Mouse (Mus musculus) forebrain, embryonic 14.5 days (tissue): ENCODE measurements at regions not wholly inside any gene's neighbourhood (a gene's known extent, or its start where the extent isn't known, plus 50 kb on each side); places are given as distances from the start of the nearest gene placed in this dataset.

ENCODE experiments used
- ATAC-seq: fragments of 200-750 bp; cut with Nextera tagmentation; 2 replicates; pipeline ENCODE4 v1.8.0; 2017; ENCODE audit warnings: mild to moderate bottlenecking, moderate library complexity
- DNase-seq: peaks from one replicate; pipeline ENCODE4 v3.0.0-alpha.2; 2015; ENCODE audit warnings: low spot score
- H3K27ac ChIP-seq: fragments of 300-500 bp; sonication (generic); 2 replicates; pipeline ENCODE4 v1.5.1; 2014; ENCODE audit warnings: low read depth, mild to moderate bottlenecking, control low read depth, low read length, moderate library complexity
- H3K27me3 ChIP-seq: fragments of 300-500 bp; sonication (generic); replicated peaks from 2 replicates; pipeline ENCODE4 v1.6.1; 2014; ENCODE audit warnings: low read length, control low read depth, mixed read lengths; ENCODE audit not compliant: control insufficient read depth, insufficient read depth
- H3K36me3 ChIP-seq: fragments of 300-500 bp; sonication (generic); 2 replicates; pipeline ENCODE4 v1.6.1; 2014; ENCODE audit warnings: low read length, control low read depth; ENCODE audit not compliant: control insufficient read depth, insufficient read depth
- H3K4me1 ChIP-seq: fragments of 300-500 bp; sonication (generic); 2 replicates; pipeline ENCODE4 v1.6.1; 2014; ENCODE audit warnings: antibody characterized with exemption, low read length, control low read depth; ENCODE audit not compliant: control insufficient read depth, insufficient read depth
- H3K4me2 ChIP-seq: fragments of 300-500 bp; sonication (generic); 2 replicates; pipeline ENCODE4 v1.6.1; 2014; ENCODE audit warnings: mild to moderate bottlenecking, control low read depth, low read length
- H3K4me3 ChIP-seq: fragments of 300-500 bp; sonication (generic); 2 replicates; pipeline ENCODE4 v1.5.1; 2014; ENCODE audit warnings: low read depth, low read length, control low read depth
- H3K9ac ChIP-seq: fragments of 300-500 bp; sonication (generic); 2 replicates; pipeline ENCODE4 v1.6.1; 2014; ENCODE audit warnings: mild to moderate bottlenecking, low read length, control low read depth, moderate library complexity
- H3K9me3 ChIP-seq: fragments of 300-500 bp; sonication (generic); replicated peaks from 2 replicates; pipeline ENCODE4 v1.6.1; 2016; ENCODE audit warnings: low read length, control low read depth, mixed read lengths; ENCODE audit not compliant: control insufficient read depth
- WGBS: fragments of 180-500 bp; shearing (Covaris S2); extraction: QIAGEN DNeasy Blood & Tissue Kit; methylation state at CpG from one replicate; pipeline ENCODE4 v1.1.7; 2014; 5-methylcytosine and 5-hydroxymethylcytosine counted together

GRCm38 (mm10) chr16:60685153-60685552 lies 79.8 kb upstream of the Epha6 start:
- 58% methylated on average over 5 of the region's 5 CpGs for WGBS
- no peak overlapping the region for H3K9ac ChIP-seq

GRCm38 (mm10) chr16:60668771-60669170 lies 63.4 kb upstream of the Epha6 start:
- WGBS: 12% methylated on average over 1 of the region's 1 CpGs
- no peak overlapping the region for H3K9ac ChIP-seq
- no peak overlapping the region for H3K4me3 ChIP-seq
- H3K4me1 ChIP-seq: no peaks in the 10 kb centered on the region
- H3K27ac ChIP-seq: no peak overlapping the region
- H3K36me3 ChIP-seq: no peaks in the 10 kb centered on the region
- no peak for DNase-seq
- no peak overlapping the region for H3K4me2 ChIP-seq
- no peaks in the 10 kb centered on the region for H3K27me3 ChIP-seq
- no peaks in the 10 kb centered on the region for H3K9me3 ChIP-seq
- no peak for ATAC-seq

More at GRCm38 (mm10) chr16:60685153-60685552, 79.8 kb upstream of the Epha6 start:
- Histone ChIP-seq H3K27ac (no peak overlapping the region), H3K4me3 (no peak overlapping the region), H3K36me3 (no peaks in the 10 kb centered on the region), H3K9me3 (no peaks in the 10 kb centered on the region), H3K27me3 (no peaks in the 10 kb centered on the region), H3K4me2 (no peak overlapping the region), H3K4me1 (no peaks in the 10 kb centered on the region)
- ATAC-seq (peak; percentile 40; the same call in 1 of the 2 replicates), DNase-seq (no peak)
